Mouse (Mus musculus) embryonic facial prominence, embryonic 13.5 days (tissue): ENCODE results near the gene Ring1. TPM values are rescaled to one million over a fixed set of nuclear protein-coding genes. Genes with fewer than 3 reads are reported as not detected.
"Not testable (repeated sequence)": the region's sequence is repeated elsewhere in the genome, so short reads cannot be mapped to it uniquely, and the experiment has no call there.

Experiments used
- ATAC-seq: fragments of 200-750 bp; cut with Nextera tagmentation; 2 replicates; pipeline ENCODE4 v1.8.0; 2017; ENCODE audit warnings: low read depth; ENCODE audit not compliant: insufficient number of reproducible peaks, insufficient read depth, low FRiP score, low TSS enrichment
- H3K27ac ChIP-seq: fragments of 300-500 bp; sonication (generic); 2 replicates; pipeline ENCODE4 v1.5.1; 2015; ENCODE audit warnings: moderate library complexity, mild to moderate bottlenecking, inconsistent platforms
- H3K27me3 ChIP-seq: fragments of 300-500 bp; sonication (generic); 2 replicates; pipeline ENCODE4 v1.6.1; 2015; ENCODE audit warnings: mild to moderate bottlenecking, inconsistent platforms
- H3K36me3 ChIP-seq: fragments of 300-500 bp; sonication (generic); 2 replicates; pipeline ENCODE4 v1.6.1; 2015; ENCODE audit warnings: mild to moderate bottlenecking, inconsistent platforms
- H3K4me1 ChIP-seq: fragments of 300-500 bp; sonication (generic); 2 replicates; pipeline ENCODE4 v1.6.1; 2015; ENCODE audit warnings: inconsistent platforms
- H3K4me2 ChIP-seq: fragments of 300-500 bp; sonication (generic); 2 replicates; pipeline ENCODE4 v1.6.1; 2015; ENCODE audit warnings: moderate library complexity, mild to moderate bottlenecking, inconsistent platforms
- H3K4me3 ChIP-seq: fragments of 300-500 bp; sonication (generic); 2 replicates; pipeline ENCODE4 v1.5.1; 2015; ENCODE audit warnings: mild to moderate bottlenecking, inconsistent platforms
- H3K9ac ChIP-seq: fragments of 300-500 bp; sonication (generic); 2 replicates; pipeline ENCODE4 v1.6.1; 2015; ENCODE audit warnings: mild to moderate bottlenecking, inconsistent platforms
- H3K9me3 ChIP-seq: fragments of 300-500 bp; sonication (generic); 2 replicates; pipeline ENCODE4 v1.6.1; 2016; ENCODE audit warnings: inconsistent platforms
- WGBS: fragments of 180-500 bp; shearing (Covaris S2); methylation state at CpG from one replicate; pipeline ENCODE4 v1.1.7; 2015; ENCODE audit warnings: mixed read lengths; 5-methylcytosine and 5-hydroxymethylcytosine counted together
- microRNA counts: library from miRNA; unstranded; fragments of <30 nt; microRNA quantifications from one replicate; lab custom pipeline; 2016
- microRNA-seq: library from miRNA; unstranded; fragments of <30 nt; microRNA quantifications from one replicate; pipeline ENCODE4, GENCODE M21; 2016
- polyA plus RNA-seq: library from polyadenylated mRNA; unstranded; fragments of >200 nt; fragmentation: Nextera tagmentation; extraction: Ambion mirVana; gene quantifications from 2 replicates; pipeline ENCODE4 v1.2.1, GENCODE M21; 2015

Ring1 gene
- polyA plus RNA-seq, 1 experiment from 2014 or later = 22.3 TPM

DNA sequence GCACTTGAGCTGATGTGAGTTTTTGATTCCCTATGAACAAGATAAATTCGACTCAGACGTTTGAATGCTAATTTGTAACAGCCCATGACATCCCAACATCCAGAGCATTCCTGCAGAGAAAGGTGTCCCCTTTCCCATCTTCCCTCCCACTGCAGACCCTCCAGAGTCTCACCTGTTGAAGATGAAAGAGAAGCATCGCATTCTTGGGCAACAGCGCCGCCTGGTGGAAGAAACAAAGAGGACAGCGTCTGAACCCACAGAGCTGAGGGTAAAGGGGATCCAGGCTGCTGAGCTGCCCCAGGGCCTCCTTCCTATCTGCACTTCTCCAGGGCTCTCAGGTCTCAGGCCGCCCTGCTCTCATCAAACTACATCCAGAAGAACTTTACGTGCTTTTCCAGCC lies 42.3 kb downstream of the Ring1 start:
- not testable (repeated sequence) for H3K9me3 ChIP-seq, H3K27ac ChIP-seq, ATAC-seq, H3K36me3 ChIP-seq, H3K9ac ChIP-seq
- H3K4me1 ChIP-seq = peaks cover 22% of the 10 kb centered on the region
- peaks cover 40% of the 10 kb centered on the region for H3K27me3 ChIP-seq
- H3K4me3 ChIP-seq = peak overlapping the region; percentile 55
- WGBS = 10% methylated on average over 8 of the region's 8 CpGs
- peak overlapping the region; percentile 66 for H3K4me2 ChIP-seq

DNA sequence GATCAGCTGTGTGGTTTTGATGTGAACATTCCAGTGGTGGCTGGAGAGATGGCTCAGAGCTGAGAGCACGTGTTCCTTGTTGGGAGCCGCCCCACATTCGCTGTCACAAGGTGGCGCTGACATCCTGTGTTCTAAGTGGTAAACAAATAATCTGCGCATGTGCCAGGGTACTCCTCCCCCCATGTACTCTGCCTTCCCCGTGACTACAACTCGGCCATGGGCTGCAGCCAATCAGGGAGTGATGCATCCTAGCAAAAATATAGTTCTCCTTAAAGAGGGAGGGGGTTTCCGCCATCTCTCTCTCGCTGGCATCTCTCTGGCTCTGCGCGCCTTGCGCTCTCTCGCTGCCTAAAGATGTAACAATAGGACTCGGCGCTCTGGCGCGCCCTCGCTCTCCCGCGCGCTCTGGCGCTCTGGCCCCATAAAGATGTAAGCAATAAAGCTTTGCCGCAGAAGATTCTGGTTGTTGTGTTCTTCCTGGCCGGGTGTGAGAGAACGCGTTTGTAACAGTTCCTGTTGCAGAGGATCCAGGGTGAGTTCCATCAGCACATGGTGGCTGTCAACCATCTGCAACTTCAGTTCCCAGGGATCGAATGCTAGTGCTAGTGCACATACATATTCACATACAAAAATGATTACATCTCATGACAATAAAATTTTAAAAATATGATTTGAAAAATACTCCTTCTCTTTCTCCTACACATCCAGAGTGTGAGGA lies 43.1 kb downstream of the Ring1 start:
- peaks cover 43% of the 10 kb centered on the region for H3K27me3 ChIP-seq
- peaks cover 22% of the 10 kb centered on the region for H3K4me1 ChIP-seq
- H3K36me3 ChIP-seq, H3K9me3 ChIP-seq: not testable (repeated sequence)
- ATAC-seq = peak; percentile 90
- H3K4me3 ChIP-seq = peak overlapping the region; percentile 55
- peak overlapping the region; percentile 92 for H3K27ac ChIP-seq
- peak overlapping the region; percentile 75 for H3K9ac ChIP-seq
- peak overlapping the region; percentile 66 for H3K4me2 ChIP-seq
- WGBS = 1% methylated on average over 27 of the region's 27 CpGs

DNA sequence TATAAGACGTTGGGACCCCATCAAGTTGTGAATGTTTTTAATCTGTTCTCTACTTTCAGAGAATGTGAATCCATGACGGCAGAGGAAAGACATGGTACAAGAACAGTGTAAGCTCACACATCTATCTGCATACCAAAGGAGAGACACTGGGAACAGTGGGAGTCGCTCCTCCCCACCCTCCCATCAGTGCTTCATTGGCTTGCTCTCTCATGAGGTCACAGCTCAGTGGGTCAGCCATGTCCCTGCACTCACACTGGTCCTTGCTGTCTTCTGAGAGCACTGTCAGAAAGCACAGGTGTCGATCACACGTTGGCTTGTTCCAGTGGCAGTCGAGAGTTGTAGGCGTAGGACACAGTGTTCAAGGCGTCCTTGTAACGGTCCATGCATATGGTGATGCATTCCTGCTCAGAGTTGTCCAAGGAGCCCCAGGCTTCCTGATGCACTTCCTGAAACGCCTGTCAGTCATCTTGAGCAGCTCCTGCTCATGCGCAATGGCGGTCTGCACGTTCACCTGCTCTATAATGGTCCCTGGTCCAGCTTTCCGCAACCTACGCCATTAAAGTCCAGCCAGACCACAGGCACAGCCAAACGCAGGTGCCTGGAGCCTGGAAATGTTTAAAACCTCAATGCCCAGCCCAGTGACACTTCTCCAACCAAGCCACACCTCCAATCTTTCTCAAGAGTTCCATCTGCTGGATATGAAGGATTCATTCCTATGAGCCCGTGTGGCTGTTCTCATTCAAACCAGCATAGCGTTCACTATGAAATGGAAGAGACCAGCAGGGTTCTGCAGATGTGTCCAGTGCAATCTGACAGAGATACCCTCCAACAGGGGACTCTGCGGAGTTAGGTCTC lies 44.1 kb downstream of the Ring1 start:
- Histone ChIP-seq H3K9me3 (no peaks in the 10 kb centered on the region), H3K4me2 (peak overlapping the region; percentile 66), H3K36me3 (no peaks in the 10 kb centered on the region), H3K4me3 (no peak overlapping the region), H3K27me3 (peaks cover 51% of the 10 kb centered on the region), H3K27ac (peak overlapping the region; percentile 72; the same call in 1 of the 2 replicates), H3K9ac (no peak overlapping the region), H3K4me1 (peaks cover 22% of the 10 kb centered on the region)
- WGBS = 75% methylated on average over 19 of the region's 19 CpGs
- ATAC-seq = no peak

DNA sequence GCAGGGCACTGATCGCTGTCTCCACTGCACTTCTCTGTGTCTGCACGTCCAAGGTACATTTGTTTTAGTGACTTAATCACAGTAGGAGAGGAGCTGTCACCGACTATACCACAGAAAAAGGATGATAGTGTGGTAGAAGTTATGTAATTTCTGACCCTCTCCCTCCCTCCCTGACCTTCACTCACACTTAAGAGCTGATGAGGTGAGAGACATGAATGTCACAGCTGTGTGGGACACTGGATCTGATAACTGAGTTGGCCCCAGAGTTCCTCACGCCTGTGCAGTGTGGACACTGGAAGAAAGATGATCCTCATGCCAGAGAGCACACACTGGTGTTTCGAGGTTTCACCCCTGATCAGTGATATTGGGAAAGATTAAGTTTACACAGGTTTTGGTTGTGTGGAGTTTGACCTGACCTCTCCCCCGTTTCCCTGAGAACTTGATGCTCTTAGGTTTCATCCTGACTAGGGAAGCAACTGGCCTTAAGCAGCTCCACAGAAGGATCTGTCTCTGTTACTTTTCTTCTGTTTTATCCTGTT lies 44.9 kb downstream of the Ring1 start:
- H3K27ac ChIP-seq = no peak overlapping the region
- WGBS = 75% methylated on average over 6 of the region's 6 CpGs
- H3K4me1 ChIP-seq = peaks cover 22% of the 10 kb centered on the region
- no peak for ATAC-seq
- no peak overlapping the region for H3K4me3 ChIP-seq
- H3K9ac ChIP-seq = no peak overlapping the region
- H3K27me3 ChIP-seq = peaks cover 58% of the 10 kb centered on the region
- no peak overlapping the region for H3K4me2 ChIP-seq
- no peaks in the 10 kb centered on the region for H3K36me3 ChIP-seq
- H3K9me3 ChIP-seq = no peaks in the 10 kb centered on the region

DNA sequence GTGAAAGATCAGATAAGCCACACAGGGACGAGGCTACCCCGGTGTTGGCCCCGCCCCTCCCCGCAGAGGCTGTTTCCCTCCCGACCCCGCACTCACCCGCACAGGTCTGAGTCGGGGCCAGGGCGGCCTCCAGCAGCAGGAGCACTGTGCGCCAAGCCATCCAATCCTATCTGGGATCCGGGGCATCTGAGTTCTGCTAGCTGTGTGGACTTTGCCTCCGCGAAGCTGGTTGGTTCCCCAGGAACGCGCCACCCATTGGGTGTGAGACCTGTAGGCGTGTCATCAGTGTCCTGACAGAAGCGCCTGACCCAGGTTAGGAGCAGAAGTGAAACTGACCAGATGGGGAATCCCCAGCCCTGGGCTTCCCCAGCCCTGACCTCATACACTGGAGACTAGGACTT lies 45.8 kb downstream of the Ring1 start:
- Histone ChIP-seq H3K27ac (no peak overlapping the region), H3K27me3 (peaks cover 65% of the 10 kb centered on the region), H3K4me1 (peaks cover 22% of the 10 kb centered on the region), H3K4me2 (peak overlapping the region; percentile 58), H3K9ac (peak overlapping the region; percentile 62), H3K9me3 (no peaks in the 10 kb centered on the region), H3K4me3 (peak overlapping the region; percentile 42), H3K36me3 (no peaks in the 10 kb centered on the region)
- ATAC-seq = no peak
- 1% methylated on average over 17 of the region's 17 CpGs for WGBS

DNA sequence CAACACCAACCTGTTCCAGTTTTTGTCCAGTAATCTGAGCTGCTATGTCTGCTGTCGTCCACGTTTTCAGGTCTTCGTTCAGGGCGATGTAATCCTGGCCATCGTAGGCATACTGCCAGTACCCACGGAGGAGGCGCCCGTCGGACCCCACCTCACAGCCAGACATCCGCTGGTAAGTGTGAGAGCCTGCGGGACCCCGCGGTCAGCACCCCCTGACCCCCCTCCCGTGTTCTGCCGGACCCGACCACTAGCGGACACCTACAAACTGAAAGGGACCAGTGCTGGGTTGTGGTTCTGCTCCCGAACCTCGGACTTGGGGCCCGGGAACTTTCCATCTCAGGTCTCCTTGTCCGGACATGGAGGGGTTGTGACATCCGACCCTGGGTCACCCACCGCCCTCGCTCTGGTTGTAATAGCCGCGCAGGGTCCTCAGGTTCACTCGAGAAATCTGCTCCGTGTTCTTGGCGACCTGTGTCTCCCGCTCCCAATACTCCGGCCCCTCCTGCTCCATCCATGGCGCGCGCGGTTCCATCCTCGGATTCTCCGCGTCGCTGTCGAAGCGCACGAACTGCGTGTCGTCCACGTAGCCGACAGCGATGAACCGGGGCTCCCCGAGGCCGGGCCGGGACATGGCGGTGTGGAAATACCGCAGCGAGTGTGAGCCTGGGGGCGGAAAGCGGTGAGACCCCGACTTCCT lies 46.5 kb downstream of the Ring1 start:
- peak overlapping the region; percentile 42 for H3K4me3 ChIP-seq
- 1% methylated on average over 57 of the region's 57 CpGs for WGBS
- H3K9me3 ChIP-seq = no peaks in the 10 kb centered on the region
- H3K27ac ChIP-seq = no peak overlapping the region
- no peaks in the 10 kb centered on the region for H3K36me3 ChIP-seq
- peaks cover 22% of the 10 kb centered on the region for H3K4me1 ChIP-seq
- peaks cover 72% of the 10 kb centered on the region for H3K27me3 ChIP-seq
- peak overlapping the region; percentile 58 for H3K4me2 ChIP-seq
- ATAC-seq = no peak
- peak overlapping the region; percentile 62 for H3K9ac ChIP-seq

DNA sequence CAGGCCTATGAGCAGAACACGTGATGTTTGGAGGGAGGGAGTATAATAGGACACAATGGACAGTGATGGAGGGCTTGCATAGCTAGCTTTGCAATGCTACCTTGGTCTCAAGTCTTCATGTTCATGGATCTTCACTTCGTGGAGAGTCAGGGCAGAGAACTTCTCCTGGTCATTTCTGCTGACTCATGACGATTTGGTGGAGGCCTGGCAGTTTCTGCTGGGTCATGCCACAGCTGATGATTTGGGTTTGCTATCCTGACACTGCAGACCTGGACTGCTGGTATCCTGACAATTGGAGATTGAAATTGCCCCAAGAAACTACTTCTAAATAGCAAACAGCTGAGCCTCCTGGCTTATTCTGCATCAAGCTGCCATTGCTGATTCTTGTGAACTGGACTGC lies 50.9 kb downstream of the Ring1 start:
- Histone ChIP-seq H3K36me3 (no peaks in the 10 kb centered on the region), H3K4me3 (no peak overlapping the region), H3K4me1 (peaks cover 8% of the 10 kb centered on the region), H3K27me3 (peaks cover 54% of the 10 kb centered on the region), H3K9ac (no peak overlapping the region), H3K9me3 (no peaks in the 10 kb centered on the region), H3K27ac (no peak overlapping the region), H3K4me2 (no peak overlapping the region)
- 60% methylated on average over 3 of the region's 3 CpGs for WGBS
- no peak for ATAC-seq

DNA sequence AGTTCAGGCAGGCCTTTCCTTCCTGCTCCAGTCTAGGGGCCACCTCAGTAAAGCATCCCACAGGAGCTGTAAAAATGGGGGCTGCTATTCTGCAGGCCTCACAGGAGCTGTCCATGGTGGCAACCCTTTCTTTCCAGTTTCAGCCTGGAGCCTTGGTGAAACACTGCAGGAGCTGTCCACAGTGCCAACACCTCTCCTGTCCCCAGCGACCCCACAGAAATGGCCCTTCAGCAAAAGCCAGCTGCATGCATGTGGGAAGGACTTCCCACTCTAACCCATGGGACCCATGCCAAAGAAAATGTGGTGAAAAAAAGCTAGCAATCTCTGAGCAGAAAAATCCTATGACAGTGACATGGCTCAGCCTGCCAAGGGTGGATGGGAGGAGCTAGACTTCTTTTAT lies 51.8 kb downstream of the Ring1 start:
- no peak overlapping the region for H3K9ac ChIP-seq
- no peak overlapping the region for H3K4me2 ChIP-seq
- H3K27ac ChIP-seq = no peak overlapping the region
- peaks cover 46% of the 10 kb centered on the region for H3K27me3 ChIP-seq
- ATAC-seq = no peak
- H3K36me3 ChIP-seq = no peaks in the 10 kb centered on the region
- WGBS = 4% methylated on average over 1 of the region's 1 CpGs
- no peak overlapping the region for H3K4me3 ChIP-seq
- no peaks in the 10 kb centered on the region for H3K4me1 ChIP-seq
- no peaks in the 10 kb centered on the region for H3K9me3 ChIP-seq

MicroRNAs encoded within 50 kb of the gene (microRNA counts, 519-probe panel; counts per million panel counts)
- 236 counts per million, percentile 44 among the panel's probes with 10 or more counts for microRNA mmu-miR-219 (lab: Ali Mortazavi, UCI)

Small RNAs within 50 kb of the gene (microRNA-seq; reads per million reads assigned to microRNA genes)
- gene Mir219a-1 = not detected
- not detected for gene Mir219c

Other genes starting within 250 kb of the Ring1 start
- gene Angptl4, start 242.8 kb downstream of the Ring1 start, polyA plus RNA-seq = 53.0 and 60.7 TPM in 2 replicates
- gene Kank3, start 214.2 kb downstream of the Ring1 start, polyA plus RNA-seq = 34.4 and 37.9 TPM in 2 replicates
- 1,111 and 1,168 TPM in 2 replicates for gene Rps28, start 200.1 kb downstream of the Ring1 start, polyA plus RNA-seq
- gene Ndufa7, start 200.1 kb downstream of the Ring1 start, polyA plus RNA-seq = 464 and 506 TPM in 2 replicates
- gene Cd320, start 181.6 kb downstream of the Ring1 start, polyA plus RNA-seq = 57.8 and 66.4 TPM in 2 replicates
- not detected in 2 replicates for gene Gm7029, start 150.8 kb downstream of the Ring1 start, polyA plus RNA-seq
- gene Kifc1, start 134.0 kb downstream of the Ring1 start, polyA plus RNA-seq = 7.2 and 7.3 TPM in 2 replicates
- gene Platr17, start 119.5 kb downstream of the Ring1 start, polyA plus RNA-seq = 0.27 TPM in 1 of 2 replicates, not detected in the other
- gene Daxx, start 115.3 kb downstream of the Ring1 start, polyA plus RNA-seq = 57.7 and 58.9 TPM in 2 replicates
- gene Tapbp, start 108.8 kb downstream of the Ring1 start, polyA plus RNA-seq = 26.6 and 31.9 TPM in 2 replicates
- gene Zbtb22, start 108.8 kb downstream of the Ring1 start, polyA plus RNA-seq = 15.4 and 17.6 TPM in 2 replicates
- 61.2 and 63.7 TPM in 2 replicates for gene Rgl2, start 95.1 kb downstream of the Ring1 start, polyA plus RNA-seq
- gene Pfdn6, start 84.3 kb downstream of the Ring1 start, polyA plus RNA-seq = 176 and 190 TPM in 2 replicates
- gene Wdr46, start 84.0 kb downstream of the Ring1 start, polyA plus RNA-seq = 36.2 and 40.7 TPM in 2 replicates
- 7.0 and 7.2 TPM in 2 replicates for gene B3galt4, start 73.2 kb downstream of the Ring1 start, polyA plus RNA-seq
- gene Vps52, start 68.9 kb downstream of the Ring1 start, polyA plus RNA-seq = 45.7 and 49.6 TPM in 2 replicates
- gene Rps18, start 68.7 kb downstream of the Ring1 start, polyA plus RNA-seq = 1,782 and 1,797 TPM in 2 replicates
- gene H2-K1, start 24.3 kb downstream of the Ring1 start, polyA plus RNA-seq = 8.5 and 14.6 TPM in 2 replicates
- gene H2-Ke6, start 3.4 kb upstream of the Ring1 start, polyA plus RNA-seq = 57.4 and 58.8 TPM in 2 replicates
- 201 and 212 TPM in 2 replicates for gene Slc39a7, start 7.0 kb upstream of the Ring1 start, polyA plus RNA-seq
- 53.4 and 56.4 TPM in 2 replicates for gene Rxrb, start 7.1 kb upstream of the Ring1 start, polyA plus RNA-seq
- gene Col11a2, start 14.8 kb upstream of the Ring1 start, polyA plus RNA-seq = 23.7 and 26.5 TPM in 2 replicates
- gene H2-Oa, start 67.7 kb upstream of the Ring1 start, polyA plus RNA-seq = 0.48 and 0.65 TPM in 2 replicates
- gene H2-DMa, start 94.9 kb upstream of the Ring1 start, polyA plus RNA-seq = 17.2 and 17.6 TPM in 2 replicates
- 122 and 142 TPM in 2 replicates for gene Brd2, start 98.0 kb upstream of the Ring1 start, polyA plus RNA-seq
- 0.67 and 1.1 TPM in 2 replicates for gene H2-DMb2, start 118.6 kb upstream of the Ring1 start, polyA plus RNA-seq
- gene H2-DMb1, start 128.4 kb upstream of the Ring1 start, polyA plus RNA-seq = 2.0 and 2.6 TPM in 2 replicates
- gene Tap1, start 162.9 kb upstream of the Ring1 start, polyA plus RNA-seq = 8.4 and 9.5 TPM in 2 replicates
- 2.3 and 3.8 TPM in 2 replicates for gene Psmb9, start 163.1 kb upstream of the Ring1 start, polyA plus RNA-seq
- gene Psmb8, start 173.0 kb upstream of the Ring1 start, polyA plus RNA-seq = 4.3 and 5.7 TPM in 2 replicates
- 3.5 and 3.7 TPM in 2 replicates for gene Tap2, start 178.8 kb upstream of the Ring1 start, polyA plus RNA-seq
- not detected in 2 replicates for gene H2-Ob, start 214.2 kb upstream of the Ring1 start, polyA plus RNA-seq
- gene H2-Ab1, start 233.0 kb upstream of the Ring1 start, polyA plus RNA-seq = 5.3 and 5.6 TPM in 2 replicates